Mouse (Mus musculus): Measurements from ENCODE around the gene Col4a2.

DNA sequence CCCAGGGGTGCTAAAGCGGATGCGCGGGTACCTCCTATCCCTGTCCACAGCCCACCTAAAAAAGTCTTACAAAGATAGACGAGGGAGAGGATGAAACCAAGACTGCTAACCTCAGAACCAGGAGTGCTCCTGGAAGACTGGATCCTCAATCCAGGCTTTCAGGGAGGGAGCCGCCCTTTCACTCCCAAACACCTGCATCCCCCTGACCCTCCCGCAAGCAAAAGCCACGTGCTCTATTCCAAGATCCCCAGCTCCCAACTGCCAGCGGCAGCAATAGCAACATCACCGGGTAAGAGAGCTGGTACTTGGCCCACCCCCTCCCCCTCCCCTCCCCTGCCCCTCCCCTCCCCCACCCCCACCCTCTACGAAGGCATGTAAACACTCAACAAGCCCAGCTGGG lies 162.8 kb downstream of the Col4a2 start:
- TF ChIP-seq POLR2A (IDR thresholded peaks at IDR 0.05; ENCODE audit: borderline replicate concordance, extremely low read depth, insufficient read depth, insufficient read length, poor library complexity, severe bottlenecking) (no peak), CTCF (IDR thresholded peaks at IDR 0.05; ENCODE audit: borderline replicate concordance, extremely low read depth, insufficient read depth, insufficient read length) (no peak)

Measured in brain, embryonic 14.5 days (tissue).